Mouse (Mus musculus) Patski (cell line): ENCODE measurements at regions not wholly inside any gene's neighbourhood (a gene's known extent, or its start where the extent isn't known, plus 50 kb on each side); places are given as distances from the start of the nearest gene placed in this dataset.

ENCODE experiments used
- ATAC-seq: fragments of 100-300 bp; one replicate; pipeline ENCODE4 v1.8.0; 2021
- CTCF ChIA-PET: fragments of 350-600 bp; sonication (Branson Sonifier 250); formaldehyde crosslinking; loops from one replicate; lab custom pipeline; 2022; ENCODE audit warnings: inconsistent platforms; lab: Charles Lee
- POLR2A ChIA-PET: fragments of 350-600 bp; sonication (Branson Sonifier 250); formaldehyde crosslinking; loops from one replicate; lab custom pipeline; 2022; ENCODE audit warnings: antibody characterized with exemption, inconsistent platforms; lab: Charles Lee
- DNase-seq: peaks from one replicate; pipeline ENCODE4 v3.0.0-alpha.2; 2011; ENCODE audit warnings: low read depth, low spot score
- H3K27me3 ChIP-seq: fragments of 371-371 bp; one replicate; pipeline ENCODE4 v1.5.1; 2021
- CTCF ChIP-seq: fragments of 100-300 bp; IDR thresholded peaks from one replicate; pipeline ENCODE4 v1.5.1; 2021
- in situ Hi-C: fragments of 300-500 bp; cut with MboI; formaldehyde crosslinking; loops from 3 replicates; pipeline ENCODE4 v1.11.1; 2018; ENCODE audit warnings: low pct_unique_long_range_greater_than_20kb, mixed read lengths

GRCm38 (mm10) chr3:144378524-144379225 is 173.7 kb upstream of the Lmo4 start:
- no peak for TF ChIP-seq CTCF
- ATAC-seq (no peak), DNase-seq (no peak)
- CTCF ChIA-PET, result no interaction called here
- H3K27me3 ChIP-seq, result no peaks in the 10 kb centered on the region
- POLR2A ChIA-PET, result no interaction called here
- in situ Hi-C loops, result loop anchor here (25.0 kb wide), 3 partner anchors 166 to 1591 kb away; partner anchors contain the start of gene Lmo4

GRCm38 (mm10) chr3:144377626-144378523 is 172.9 kb upstream of the Lmo4 start:
- no peak for ATAC-seq
- in situ Hi-C loops, result loop anchor here (25.0 kb wide), 3 partner anchors 166 to 1591 kb away; partner anchors contain the start of gene Lmo4
- no peak for TF ChIP-seq CTCF
- no peaks in the 10 kb centered on the region for H3K27me3 ChIP-seq
- CTCF ChIA-PET, result no interaction called here
- POLR2A ChIA-PET, result no interaction called here
- no peak for DNase-seq

- CTCF ChIA-PET, result interaction anchor here (0.6 to 2.4 kb wide), 3 partner anchors 9 to 14 kb away, joined by 3 to 11 read pairs (median 4); no protein-coding TSS in a partner anchor
- ATAC-seq, result no peak
- TF ChIP-seq CTCF, result no peak
- no peaks in the 10 kb centered on the region for H3K27me3 ChIP-seq
- DNase-seq, result no peak
- in situ Hi-C loops, result loop anchor here (25.0 kb wide), 3 partner anchors 164 to 1589 kb away; partner anchors contain the start of gene Lmo4
- POLR2A ChIA-PET, result no interaction called here
Observed at GRCm38 (mm10) chr3:144376463-144377402, 171.7 kb upstream of the Lmo4 start.

DNA sequence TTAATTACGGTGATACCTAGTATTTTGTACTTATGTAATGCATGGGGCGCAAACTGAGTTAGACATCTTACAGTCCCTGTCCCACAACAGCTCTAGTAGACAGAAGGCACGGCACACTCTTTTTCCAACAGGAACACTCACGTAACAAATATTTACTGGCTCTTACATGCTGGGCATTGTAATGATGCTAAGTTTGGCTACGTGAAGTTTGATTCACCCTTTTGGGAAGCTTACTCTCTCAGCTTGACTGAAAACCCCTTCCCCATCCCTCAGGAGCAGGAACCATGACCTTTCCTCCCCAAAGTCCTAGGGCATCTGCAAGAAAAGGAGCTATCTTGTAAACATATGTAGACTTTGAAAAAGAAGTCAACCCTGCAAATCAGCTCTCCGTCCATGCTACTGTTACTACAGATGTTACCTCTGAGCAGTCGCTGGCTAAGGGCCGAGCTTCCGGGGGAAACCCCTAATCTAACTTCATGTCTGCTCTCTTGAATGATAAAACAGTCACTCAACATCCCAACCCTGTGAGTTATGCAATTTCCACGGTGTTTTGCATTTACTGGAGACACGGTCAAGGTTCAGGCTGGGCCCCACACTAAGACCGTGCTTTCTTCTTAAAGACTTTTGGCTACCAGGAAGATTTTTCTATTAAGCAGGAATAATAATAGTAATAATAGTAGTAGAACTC is 170.8 kb upstream of the Lmo4 start:
- DNase-seq (no peak), ATAC-seq (no peak)
- no peak for TF ChIP-seq CTCF
- no peaks in the 10 kb centered on the region for H3K27me3 ChIP-seq
- POLR2A ChIA-PET, result no interaction called here
- CTCF ChIA-PET, result interaction anchor here (0.8 to 2.4 kb wide), 3 partner anchors 9 to 868 kb away, joined by 3 to 11 read pairs (median 3); no protein-coding TSS in a partner anchor
- in situ Hi-C loops, result loop anchor here (25.0 kb wide), 3 partner anchors 164 to 1589 kb away; partner anchors contain the start of gene Lmo4

DNA sequence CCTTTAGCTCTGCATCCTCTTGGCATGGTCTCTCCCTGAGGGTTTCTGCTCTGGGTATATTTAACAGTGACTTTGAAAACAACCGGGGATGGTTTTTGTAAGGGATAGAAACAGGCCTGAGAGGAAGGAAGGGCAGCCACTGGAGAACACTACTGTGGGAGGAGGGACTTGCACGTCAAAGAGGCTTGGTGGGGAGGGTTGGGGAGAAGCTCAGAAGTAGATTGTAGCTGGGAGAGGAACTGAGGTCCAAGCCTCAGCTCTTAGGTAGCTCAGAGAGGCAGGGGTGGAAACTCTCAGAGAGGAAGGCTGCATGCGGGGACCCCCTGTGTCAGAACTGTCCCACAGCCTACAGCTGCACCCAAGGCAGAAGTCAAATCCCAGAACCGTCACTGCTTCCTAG is 163.3 kb upstream of the Lmo4 start:
- no peak for TF ChIP-seq CTCF
- ChIA-PET POLR2A (interaction anchor here (0.9 kb wide), 1 partner anchor 164 kb away, joined by 3 read pairs; the partner anchor contains the start of gene Lmo4), CTCF (interaction anchor here (0.9 to 1.3 kb wide), 6 partner anchors 8 to 63 kb away, joined by 3 to 4 read pairs (median 3); no protein-coding TSS in a partner anchor)
- no peak for ATAC-seq
- no peak for DNase-seq
- in situ Hi-C loops, result no loop called here
- no peaks in the 10 kb centered on the region for H3K27me3 ChIP-seq

GRCm38 (mm10) chr3:144367766-144368116 is 162.7 kb upstream of the Lmo4 start:
- no peak for DNase-seq
- no peak for ATAC-seq
- ChIA-PET CTCF (interaction anchor here (0.9 to 1.3 kb wide), 4 partner anchors 9 to 13 kb away, joined by 3 to 4 read pairs (median 4); no protein-coding TSS in a partner anchor), POLR2A (interaction anchor here (0.9 kb wide), 1 partner anchor 163 kb away, joined by 3 read pairs; the partner anchor contains the start of gene Lmo4)
- TF ChIP-seq CTCF, result no peak
- no peaks in the 10 kb centered on the region for H3K27me3 ChIP-seq
- in situ Hi-C loops, result no loop called here

- in situ Hi-C loops, result no loop called here
- ChIA-PET CTCF (interaction anchor here (0.9 to 1.3 kb wide), 5 partner anchors 9 to 14 kb away, joined by 3 to 4 read pairs (median 3); no protein-coding TSS in a partner anchor), POLR2A (interaction anchor here (0.7 kb wide), 1 partner anchor 356 kb away, joined by 3 read pairs; no protein-coding TSS in a partner anchor)
- H3K27me3 ChIP-seq, result no peaks in the 10 kb centered on the region
- DNase-seq, result no peak
- TF ChIP-seq CTCF, result peak; percentile 52
- ATAC-seq, result no peak
Observed at GRCm38 (mm10) chr3:144366976-144367765, 162.2 kb upstream of the Lmo4 start.

DNA sequence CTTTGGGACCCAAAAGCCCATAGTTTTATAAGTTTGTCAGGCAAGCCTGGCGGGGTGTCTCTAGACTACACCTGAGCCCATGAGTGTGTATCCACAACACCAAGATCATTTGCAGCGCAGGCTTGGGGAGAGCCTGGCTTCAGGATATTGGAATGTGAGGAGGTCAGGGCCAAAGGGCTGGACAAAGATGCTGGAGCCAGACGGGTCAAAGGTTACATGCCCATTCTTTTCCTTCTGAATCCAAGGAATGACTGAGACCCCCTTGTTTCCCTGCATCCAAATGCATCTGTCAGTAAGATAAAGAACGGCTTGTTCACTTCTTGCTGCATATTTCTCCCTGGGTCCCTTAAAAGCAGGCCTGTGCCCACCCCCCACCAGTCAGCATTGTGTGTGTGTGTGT is 160.9 kb upstream of the Lmo4 start:
- no peaks in the 10 kb centered on the region for H3K27me3 ChIP-seq
- in situ Hi-C loops, result no loop called here
- TF ChIP-seq CTCF, result no peak
- no peak for ATAC-seq
- ChIA-PET POLR2A (no interaction called here), CTCF (no interaction called here)
- no peak for DNase-seq
